Comparison of ENCODE assay signal across 9 mouse cellular contexts in the genomic region with DNA sequence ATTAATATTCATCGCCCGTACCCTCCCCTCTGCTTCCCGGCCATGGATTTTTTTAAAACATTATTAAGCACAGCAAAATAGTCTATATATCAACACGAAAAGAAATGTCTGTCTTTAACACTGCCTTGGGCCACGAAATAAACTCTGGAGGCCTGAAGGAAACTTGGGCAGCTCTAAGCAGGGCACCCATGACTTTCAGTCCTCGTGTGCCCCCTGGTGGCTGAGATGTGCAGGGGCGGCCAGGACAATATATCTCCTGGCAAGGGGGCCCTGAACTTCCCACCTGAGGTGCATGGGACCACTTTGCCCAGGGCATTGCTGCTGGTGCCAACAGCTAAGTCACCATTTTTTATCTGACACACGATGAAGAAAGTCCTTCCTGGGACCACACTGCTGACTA. TPM values are rescaled to one million over a fixed set of nuclear protein-coding genes. Genes with fewer than 3 reads are reported as not detected.
DNase-seq lines count a peak whose midpoint lies in the region; TF ChIP-seq lines count a peak whose summit lies in the region.
"Had no signal": no experiment of that assay in that cellular context is flagged by ENCODE, and none has a peak within 500 bp of the region (broad histone marks: within the 10 kb centered on the region; RNA-seq: fewer than 3 reads in every experiment).

No protein-coding gene starts in this region.

- H3K9me3 ChIP-seq in CH12.LX (replicated peaks; ENCODE audit: low read length): peaks cover 11% of the 10 kb centered on the region
- peaks cover 4% of the 10 kb centered on the region; the same call in 1 of the 2 replicates for H3K9me3 ChIP-seq in forebrain, embryonic 10.5 days

- TF ChIP-seq EP300 in CH12.LX (IDR thresholded peaks at IDR 0.05; ENCODE audit: low read length): no peak

- peak; percentile 55 to 96; a peak in 3 of 4 replicates for TF ChIP-seq CTCF in CH12.LX (conservative IDR thresholded peaks at IDR 0.05 in 1 of 2, IDR thresholded peaks at IDR 0.05 in 1 of 2; ENCODE audit: low read depth in 2 of 2, low read length in 2 of 2)
- TF ChIP-seq CTCF in lung, adult 2 months (IDR thresholded peaks at IDR 0.05; ENCODE audit: insufficient read depth, low read length): peak; percentile 79
- peak; percentile 88 for TF ChIP-seq CTCF in thymus, adult 2 months (IDR thresholded peaks at IDR 0.05; ENCODE audit: borderline replicate concordance, control insufficient read depth, extremely low read depth, insufficient read depth, low read length, poor library complexity)

- dilution Hi-C loops in CH12.LX (cut with MboI; ENCODE audit: extremely low pct_ligation_motif_present, extremely low pct_unique_long_range_greater_than_20kb, low sequenced_read_pairs): no loop called here

- no peaks in the 10 kb centered on the region for H3K4me1 ChIP-seq in CH12.LX (ENCODE audit: control insufficient read depth in 1 of 2, insufficient read depth in 2 of 2)
- peaks cover 34% of the 10 kb centered on the region for H3K4me1 ChIP-seq in forebrain, embryonic 10.5 days
- no peaks in the 10 kb centered on the region; the same call in 1 of the 2 replicates for H3K4me1 ChIP-seq in lung, adult 2 months (ENCODE audit: control insufficient read depth, insufficient read depth, low read length)
- H3K4me1 ChIP-seq in thymus, adult 2 months (replicated peaks; ENCODE audit: control insufficient read depth, insufficient read depth, low read length): no peaks in the 10 kb centered on the region

- TF ChIP-seq RAD21 in CH12.LX (IDR thresholded peaks at IDR 0.05; ENCODE audit: low read depth, low read length): peak; percentile 91

- no peaks in the 10 kb centered on the region for H3K79me2 ChIP-seq in CH12.LX (replicated peaks; ENCODE audit: control insufficient read depth, extremely low read depth, insufficient read depth, poor library complexity, severe bottlenecking)

- peaks cover 0 to 4% of the 10 kb centered on the region in 2 experiments for H3K36me3 ChIP-seq in CH12.LX (replicated peaks in 1 of 2; ENCODE audit: control insufficient read depth in 1 of 2, insufficient read depth in 1 of 2, low read length in 1 of 2)
- no peaks in the 10 kb centered on the region for H3K36me3 ChIP-seq in forebrain, embryonic 10.5 days (replicated peaks)
- H3K36me3 ChIP-seq in thymus, adult 2 months (ENCODE audit: control insufficient read depth, insufficient read depth, low read length): no peaks in the 10 kb centered on the region
- H3K36me3 ChIP-seq: heart, embryonic 13.5 days had no signal

- no peak overlapping the region for H3K27ac ChIP-seq in CH12.LX (ENCODE audit: insufficient read depth, low read depth)
- H3K27ac ChIP-seq in forebrain, embryonic 10.5 days: no peak overlapping the region
- no peak overlapping the region for H3K27ac ChIP-seq in thymus, adult 2 months (ENCODE audit: control insufficient read depth, insufficient read depth, low read length)
- H3K27ac ChIP-seq: heart, embryonic 13.5 days had no signal

- H3K27me3 ChIP-seq in CH12.LX (replicated peaks): peaks cover 10% of the 10 kb centered on the region
- H3K27me3 ChIP-seq in forebrain, embryonic 10.5 days (ENCODE audit: poor library complexity, severe bottlenecking): no peaks in the 10 kb centered on the region
- no peaks in the 10 kb centered on the region for H3K27me3 ChIP-seq in thymus, adult 2 months (ENCODE audit: control insufficient read depth, insufficient read depth, low read length)

- no peak overlapping the region for H3K4me3 ChIP-seq in CH12.LX (replicated peaks in 1 of 3; ENCODE audit: low read depth in 2 of 3, low read length in 2 of 3, poor library complexity in 1 of 3)
- no peak overlapping the region for H3K4me3 ChIP-seq in forebrain, embryonic 10.5 days
- H3K4me3 ChIP-seq in lung, adult 2 months (replicated peaks; ENCODE audit: extremely low read depth, low read depth, low read length): no peak overlapping the region
- no peak overlapping the region for H3K4me3 ChIP-seq in thymus, adult 2 months (ENCODE audit: control insufficient read depth, insufficient read depth, low read length)
- H3K4me3 ChIP-seq: heart, embryonic 13.5 days had no signal

- no peak for TF ChIP-seq POLR2A in CH12.LX (IDR thresholded peaks at IDR 0.05; ENCODE audit: low read depth, low read length)
- TF ChIP-seq POLR2A in lung, adult 2 months (IDR thresholded peaks at IDR 0.05; ENCODE audit: borderline replicate concordance, extremely low read depth, low read depth, low read length): no peak
- TF ChIP-seq POLR2A in thymus, adult 2 months (IDR thresholded peaks at IDR 0.05; ENCODE audit: control insufficient read depth, extremely low read depth, insufficient read depth, low read length, poor library complexity): no peak

- intact Hi-C loops in heart, postnatal 25 days (cut with DNase I): loop anchor here (1.0 to 5.0 kb wide), 3 partner anchors 26 to 376 kb away; no protein-coding TSS in a partner anchor

- WGBS in forebrain, embryonic 10.5 days: 33% methylated on average over 8 of the region's 8 CpGs
- WGBS in large intestine, adult 2 months: 27% methylated on average over 8 of the region's 8 CpGs
- WGBS in lung, adult 2 months: 28% methylated on average over 8 of the region's 8 CpGs
- WGBS in thymus, adult 2 months: 30% methylated on average over 8 of the region's 8 CpGs

- peak; percentile 68 for DNase-seq in CH12.LX (ENCODE audit: extremely low read depth)
- peak; percentile 75 for DNase-seq in brain, adult 2 months (ENCODE audit: low read depth, low spot score)
- peak; percentile 76 for DNase-seq in forebrain, embryonic 10.5 days (ENCODE audit: extremely low spot score, low spot score)
- DNase-seq in heart, postnatal 25 days (ENCODE audit: low spot score): peak; percentile 55
- peak; percentile 36 for DNase-seq in large intestine, adult 2 months (ENCODE audit: low read depth, low spot score)
- peak; percentile 77 for DNase-seq in lung, adult 2 months
- peak; percentile 65 for DNase-seq in ovary, postnatal 10 days (ENCODE audit: low spot score)
- peak; percentile 82 for DNase-seq in thymus, adult 2 months

- H3K9ac ChIP-seq in CH12.LX (ENCODE audit: insufficient read depth, low read depth): no peak overlapping the region
- H3K9ac ChIP-seq: heart, embryonic 13.5 days had no signal

- in situ Hi-C loops in CH12.LX (cut with MboI; ENCODE audit: low pct_ligation_motif_present, low pct_unique_long_range_greater_than_20kb, low sequenced_read_pairs): no loop called here

- H3K4me2 ChIP-seq in CH12.LX (ENCODE audit: insufficient read depth, low read depth, poor library complexity, severe bottlenecking): no peak overlapping the region
- H3K4me2 ChIP-seq: heart, embryonic 13.5 days had no signal

TF ChIP-seq in CH12.LX, 34 proteins besides CTCF, POLR2A, EP300 and RAD21:
- TF ChIP-seq PAX5 (IDR thresholded peaks at IDR 0.05; ENCODE audit: low read length): no peak
- peak; percentile 61; the same call in 1 of the 2 replicates for TF ChIP-seq MAZ (IDR thresholded peaks at IDR 0.05; ENCODE audit: low read depth, low read length)
- TF ChIP-seq SIN3A (IDR thresholded peaks at IDR 0.05; ENCODE audit: low read length): no peak
- no peak for TF ChIP-seq HCFC1 (IDR thresholded peaks at IDR 0.05; ENCODE audit: low read depth, low read length)
- no peak for TF ChIP-seq CHD2 (IDR thresholded peaks at IDR 0.05; ENCODE audit: low read length)
- TF ChIP-seq E2F4 (IDR thresholded peaks at IDR 0.05; ENCODE audit: insufficient replicate concordance, low read depth, low read length): no peak
- no peak for TF ChIP-seq RCOR1 (conservative IDR thresholded peaks at IDR 0.05; ENCODE audit: low read depth, low read length)
- TF ChIP-seq ZC3H11A (IDR thresholded peaks at IDR 0.05; ENCODE audit: low read depth, low read length): peak; percentile 97
- peak; percentile 30; the same call in 1 of the 2 replicates for TF ChIP-seq MAX (IDR thresholded peaks at IDR 0.05; ENCODE audit: low read length)
- no peak for TF ChIP-seq ETS1 (conservative IDR thresholded peaks at IDR 0.05; ENCODE audit: low read depth, low read length)
- no peak for TF ChIP-seq MXI1 (IDR thresholded peaks at IDR 0.05; ENCODE audit: low read depth, low read length)
- no peak for TF ChIP-seq MAFK (IDR thresholded peaks at IDR 0.05; ENCODE audit: insufficient replicate concordance, low read length)
- no peak for TF ChIP-seq ZNF384 (IDR thresholded peaks at IDR 0.05; ENCODE audit: low read depth, low read length)
- no peak for TF ChIP-seq TBP (conservative IDR thresholded peaks at IDR 0.05; ENCODE audit: low read depth, low read length)
- TF ChIP-seq KAT2A (IDR thresholded peaks at IDR 0.05; ENCODE audit: insufficient replicate concordance, low read length): no peak
- TF ChIP-seq SMC3 (IDR thresholded peaks at IDR 0.05; ENCODE audit: low read depth, low read length): peak; percentile 99
- TF ChIP-seq NELFE (IDR thresholded peaks at IDR 0.05; ENCODE audit: low read depth, low read length): peak; percentile 67; the same call in 1 of the 2 replicates
- TF ChIP-seq NRF1 (IDR thresholded peaks at IDR 0.05; ENCODE audit: low read depth, low read length): no peak
- TF ChIP-seq IRF4 (IDR thresholded peaks at IDR 0.05; ENCODE audit: low read depth, low read length): no peak
- TF ChIP-seq ZKSCAN1 (IDR thresholded peaks at IDR 0.05; ENCODE audit: borderline replicate concordance, low read depth, low read length): no peak
- TF ChIP-seq JUN (IDR thresholded peaks at IDR 0.05; ENCODE audit: insufficient read depth, low read depth, low read length): no peak
- TF ChIP-seq USF1 (IDR thresholded peaks at IDR 0.05; ENCODE audit: low read depth, low read length): no peak
- TF ChIP-seq USF2 (conservative IDR thresholded peaks at IDR 0.05; ENCODE audit: low read depth, low read length): no peak
- no peak for TF ChIP-seq MEF2A (IDR thresholded peaks at IDR 0.05; ENCODE audit: borderline replicate concordance, low read depth, low read length)
- no peak for TF ChIP-seq UBTF (IDR thresholded peaks at IDR 0.05; ENCODE audit: low read depth, low read length)
- TF ChIP-seq ELF1 (IDR thresholded peaks at IDR 0.05; ENCODE audit: low read depth, low read length): no peak
- no peak for TF ChIP-seq MYC (IDR thresholded peaks at IDR 0.05; ENCODE audit: low read depth, low read length)
- TF ChIP-seq BHLHE40 (IDR thresholded peaks at IDR 0.05; ENCODE audit: low read depth, low read length): no peak
- no peak for TF ChIP-seq POLR2AphosphoS2 (IDR thresholded peaks at IDR 0.05; ENCODE audit: low read depth, low read length)

RNA-seq across cellular contexts. Expression of a gene that starts 27.3 kb away (rescaled TPM):
- total RNA-seq in CH12.LX (2012; rRNA removed): 2.9 and 3.6 TPM in 2 replicates
- total RNA-seq in CH12.LX (2014; rRNA removed): 1.3 and 1.8 TPM in 2 replicates
- polyA plus RNA-seq in CH12.LX (2012; ENCODE audit: insufficient read length, low read depth): 3.2 and 4.8 TPM in 2 replicates
- polyA plus RNA-seq in forebrain, embryonic 10.5 days (2016; fragmentation: Nextera tagmentation; extraction: Ambion mirVana): 0.36 and 0.53 TPM in 2 replicates
- total RNA-seq in heart, postnatal 25 days (2021): 10 to 100 TPM; 16.7 to 20.8 TPM
- 2.1 and 2.4 TPM in 2 replicates for polyA plus RNA-seq in large intestine, adult 2 months (2012; rRNA removed)
- 2.5 and 3.2 TPM in 2 replicates for polyA plus RNA-seq in lung, adult 2 months (2012; rRNA removed)
- polyA plus RNA-seq in thymus, adult 2 months (2012; rRNA removed): 13.3 and 17.4 TPM in 2 replicates
